Mouse (Mus musculus) forebrain, embryonic 15.5 days (tissue): ENCODE measurements at regions not wholly inside any gene's neighbourhood (a gene's known extent, or its start where the extent isn't known, plus 50 kb on each side); places are given as distances from the start of the nearest gene placed in this dataset.

Experiments
- ATAC-seq: fragments of 200-750 bp; cut with Nextera tagmentation; replicated peaks from 2 replicates; pipeline ENCODE4 v1.8.0; 2017; ENCODE audit warnings: mild to moderate bottlenecking, moderate TSS enrichment, moderate library complexity
- H3K27ac ChIP-seq: fragments of 300-500 bp; sonication (generic); replicated peaks from 2 replicates; pipeline ENCODE4 v1.5.1; 2015; ENCODE audit warnings: mild to moderate bottlenecking, inconsistent platforms
- H3K27me3 ChIP-seq: fragments of 300-500 bp; sonication (generic); 2 replicates; pipeline ENCODE4 v1.6.1; 2015; ENCODE audit warnings: inconsistent platforms
- H3K36me3 ChIP-seq: fragments of 300-500 bp; sonication (generic); 2 replicates; pipeline ENCODE4 v1.6.1; 2015; ENCODE audit warnings: mild to moderate bottlenecking, inconsistent platforms
- H3K4me1 ChIP-seq: fragments of 300-500 bp; sonication (generic); 2 replicates; pipeline ENCODE4 v1.6.1; 2015; ENCODE audit warnings: inconsistent platforms
- H3K4me2 ChIP-seq: fragments of 300-500 bp; sonication (generic); replicated peaks from 2 replicates; pipeline ENCODE4 v1.6.1; 2015; ENCODE audit warnings: mild to moderate bottlenecking, inconsistent platforms
- H3K4me3 ChIP-seq: fragments of 300-500 bp; sonication (generic); 2 replicates; pipeline ENCODE4 v1.5.1; 2015; ENCODE audit warnings: mild to moderate bottlenecking, inconsistent platforms
- H3K9ac ChIP-seq: fragments of 300-500 bp; sonication (generic); replicated peaks from 2 replicates; pipeline ENCODE4 v1.6.1; 2015; ENCODE audit warnings: mild to moderate bottlenecking, inconsistent platforms
- H3K9me3 ChIP-seq: fragments of 300-500 bp; sonication (generic); 2 replicates; pipeline ENCODE4 v1.6.1; 2016; ENCODE audit warnings: inconsistent platforms
- WGBS: fragments of 180-500 bp; shearing (Covaris S2); methylation state at CpG from one replicate; pipeline ENCODE4 v1.1.7; 2015; ENCODE audit warnings: mixed read lengths; 5-methylcytosine and 5-hydroxymethylcytosine counted together

GRCm38 (mm10) chr9:84673327-84673726 lies 639.2 kb upstream of the Gm11114 start:
- 81% methylated on average over 3 of the region's 3 CpGs for WGBS
- Histone ChIP-seq H3K9me3 (no peaks in the 10 kb centered on the region), H3K4me1 (no peaks in the 10 kb centered on the region)

DNA sequence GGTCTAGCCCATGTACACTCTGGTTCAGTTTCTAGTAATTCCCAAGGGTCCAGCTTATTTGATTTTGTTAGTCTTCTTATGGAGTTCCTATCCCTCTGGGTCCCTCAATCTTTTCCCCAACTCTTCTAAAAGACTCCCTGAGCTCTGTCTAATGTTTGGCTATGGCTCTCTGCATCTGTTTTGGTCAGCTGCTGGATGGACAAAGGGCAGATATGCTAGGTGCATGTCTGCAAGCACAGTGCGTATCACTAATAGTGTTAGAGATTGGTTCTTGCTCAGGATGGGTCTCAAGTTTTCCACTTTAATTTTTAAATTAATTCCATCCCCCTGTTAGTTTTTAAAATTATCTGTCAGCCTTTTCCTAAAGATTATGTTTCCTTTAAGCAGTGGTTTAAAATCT lies 634.2 kb upstream of the Gm11114 start:
- Histone ChIP-seq H3K27me3 (no peaks in the 10 kb centered on the region), H3K4me3 (no peak overlapping the region), H3K27ac (no peak overlapping the region), H3K4me2 (no peak overlapping the region), H3K9ac (no peak overlapping the region), H3K4me1 (no peaks in the 10 kb centered on the region), H3K36me3 (no peaks in the 10 kb centered on the region), H3K9me3 (no peaks in the 10 kb centered on the region)
- WGBS: 96% methylated on average over 1 of the region's 1 CpGs
- ATAC-seq: no peak

More at GRCm38 (mm10) chr9:84673327-84673726, 639.2 kb upstream of the Gm11114 start:
- ATAC-seq: no peak
- Histone ChIP-seq H3K36me3 (no peaks in the 10 kb centered on the region), H3K9ac (no peak overlapping the region), H3K4me2 (no peak overlapping the region), H3K27me3 (no peaks in the 10 kb centered on the region), H3K27ac (no peak overlapping the region), H3K4me3 (no peak overlapping the region)

- Histone ChIP-seq H3K4me1 (no peaks in the 10 kb centered on the region), H3K4me3 (no peak overlapping the region), H3K27ac (no peak overlapping the region), H3K4me2 (no peak overlapping the region), H3K27me3 (no peaks in the 10 kb centered on the region), H3K9me3 (no peaks in the 10 kb centered on the region), H3K36me3 (no peaks in the 10 kb centered on the region), H3K9ac (no peak overlapping the region)
- WGBS: 80% methylated on average over 3 of the region's 3 CpGs
- ATAC-seq: no peak
Observed at GRCm38 (mm10) chr9:84718615-84719191, 593.9 kb upstream of the Gm11114 start.

GRCm38 (mm10) chr9:84719396-84719795 lies 593.2 kb upstream of the Gm11114 start:
- 95% methylated on average over 3 of the region's 3 CpGs for WGBS
- Histone ChIP-seq H3K27ac (no peak overlapping the region), H3K9me3 (no peaks in the 10 kb centered on the region), H3K4me1 (no peaks in the 10 kb centered on the region), H3K4me3 (no peak overlapping the region), H3K4me2 (no peak overlapping the region), H3K27me3 (no peaks in the 10 kb centered on the region), H3K9ac (no peak overlapping the region), H3K36me3 (no peaks in the 10 kb centered on the region)
- no peak for ATAC-seq

DNA sequence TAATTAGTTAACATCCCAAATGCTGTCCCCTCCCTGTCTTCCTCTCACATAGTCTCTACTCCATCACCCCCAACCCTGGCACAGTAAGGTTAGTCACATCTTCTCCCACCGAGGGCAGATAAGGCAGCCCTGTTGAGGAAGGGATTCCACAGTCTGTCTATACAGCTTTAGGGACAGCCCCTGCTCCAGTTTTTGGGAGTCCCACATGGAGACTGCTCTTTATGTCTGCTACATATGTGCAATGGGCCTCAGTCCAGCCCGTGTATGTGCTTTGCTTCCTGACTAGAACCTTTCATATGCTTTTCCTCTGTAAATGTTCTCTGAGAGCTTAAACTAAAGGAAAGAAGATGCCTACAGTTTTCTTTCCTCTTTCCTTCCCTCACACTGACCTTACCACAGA lies 592.1 kb upstream of the Gm11114 start:
- WGBS: 86% methylated on average over 2 of the region's 2 CpGs
- no peaks in the 10 kb centered on the region for H3K36me3 ChIP-seq

DNA sequence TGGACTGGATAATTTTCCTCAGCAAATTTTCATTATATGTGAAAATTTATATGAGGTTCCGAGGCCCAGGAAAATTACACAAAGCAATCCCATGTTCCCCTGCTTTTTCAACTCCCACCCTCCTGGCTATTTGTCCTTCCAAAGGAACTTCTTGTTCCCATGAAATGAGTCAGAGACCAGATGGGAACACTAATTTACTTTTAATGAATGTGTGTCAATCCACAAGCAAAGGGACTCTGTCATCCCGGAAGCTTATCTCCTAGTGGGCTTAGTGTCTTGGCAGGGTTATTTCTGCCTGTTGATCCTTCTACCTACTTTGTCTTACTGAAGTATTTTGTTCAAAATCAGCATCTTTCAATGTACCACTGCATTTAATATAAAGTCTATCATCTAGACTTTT lies 573.3 kb upstream of the Gm11114 start:
- no peaks in the 10 kb centered on the region for H3K9me3 ChIP-seq
- H3K4me3 ChIP-seq: no peak overlapping the region
- H3K27ac ChIP-seq: no peak overlapping the region
- no peaks in the 10 kb centered on the region for H3K27me3 ChIP-seq
- H3K36me3 ChIP-seq: no peaks in the 10 kb centered on the region
- no peaks in the 10 kb centered on the region for H3K4me1 ChIP-seq
- WGBS: 67% methylated on average over 2 of the region's 2 CpGs
- H3K9ac ChIP-seq: no peak overlapping the region
- no peak for ATAC-seq
- H3K4me2 ChIP-seq: no peak overlapping the region

More for the DNA sequence above, 592.1 kb upstream of the Gm11114 start:
- H3K4me1 ChIP-seq: no peaks in the 10 kb centered on the region
- no peak overlapping the region for H3K4me2 ChIP-seq
- H3K27me3 ChIP-seq: no peaks in the 10 kb centered on the region
- H3K9ac ChIP-seq: no peak overlapping the region
- no peak; the same call in 1 of the 2 replicates for ATAC-seq
- no peak overlapping the region for H3K27ac ChIP-seq
- H3K9me3 ChIP-seq: no peaks in the 10 kb centered on the region
- no peak overlapping the region for H3K4me3 ChIP-seq

GRCm38 (mm10) chr9:84740336-84740735 lies 572.2 kb upstream of the Gm11114 start:
- Histone ChIP-seq H3K27ac (no peak overlapping the region), H3K9ac (no peak overlapping the region), H3K4me1 (no peaks in the 10 kb centered on the region), H3K27me3 (no peaks in the 10 kb centered on the region), H3K36me3 (no peaks in the 10 kb centered on the region), H3K4me3 (no peak overlapping the region), H3K9me3 (no peaks in the 10 kb centered on the region), H3K4me2 (no peak overlapping the region)
- 79% methylated on average over 2 of the region's 2 CpGs for WGBS
- ATAC-seq: no peak

GRCm38 (mm10) chr9:84754332-84754731 lies 558.2 kb upstream of the Gm11114 start:
- Histone ChIP-seq H3K4me2 (no peak overlapping the region), H3K4me3 (no peak overlapping the region), H3K36me3 (no peaks in the 10 kb centered on the region), H3K4me1 (no peaks in the 10 kb centered on the region), H3K27me3 (no peaks in the 10 kb centered on the region), H3K9me3 (no peaks in the 10 kb centered on the region), H3K9ac (no peak overlapping the region), H3K27ac (no peak overlapping the region)
- ATAC-seq: no peak
- 54% methylated on average over 1 of the region's 1 CpGs for WGBS

DNA sequence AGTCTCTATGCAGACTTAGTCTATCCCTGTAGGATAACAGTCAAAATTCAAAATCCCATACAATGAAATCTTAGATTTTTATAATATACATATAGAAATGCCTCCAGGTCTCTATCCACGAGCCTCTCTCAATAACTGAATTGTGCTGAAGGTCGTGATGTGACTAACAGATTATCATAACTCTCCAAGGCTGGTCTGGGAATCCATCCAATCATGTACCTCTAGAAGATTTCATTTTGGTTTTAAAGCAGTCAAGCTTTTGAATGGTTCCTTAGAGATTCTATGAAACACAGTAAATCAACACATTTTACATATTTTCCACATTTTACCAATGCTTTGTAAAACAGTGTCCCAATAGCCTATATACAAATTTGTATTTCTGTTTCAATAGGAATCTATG lies 557.7 kb upstream of the Gm11114 start:
- Histone ChIP-seq H3K9me3 (no peaks in the 10 kb centered on the region), H3K9ac (no peak overlapping the region), H3K27me3 (no peaks in the 10 kb centered on the region), H3K27ac (no peak overlapping the region), H3K4me1 (no peaks in the 10 kb centered on the region), H3K36me3 (no peaks in the 10 kb centered on the region), H3K4me2 (no peak overlapping the region), H3K4me3 (no peak overlapping the region)
- no peak for ATAC-seq
- 90% methylated on average over 2 of the region's 2 CpGs for WGBS

DNA sequence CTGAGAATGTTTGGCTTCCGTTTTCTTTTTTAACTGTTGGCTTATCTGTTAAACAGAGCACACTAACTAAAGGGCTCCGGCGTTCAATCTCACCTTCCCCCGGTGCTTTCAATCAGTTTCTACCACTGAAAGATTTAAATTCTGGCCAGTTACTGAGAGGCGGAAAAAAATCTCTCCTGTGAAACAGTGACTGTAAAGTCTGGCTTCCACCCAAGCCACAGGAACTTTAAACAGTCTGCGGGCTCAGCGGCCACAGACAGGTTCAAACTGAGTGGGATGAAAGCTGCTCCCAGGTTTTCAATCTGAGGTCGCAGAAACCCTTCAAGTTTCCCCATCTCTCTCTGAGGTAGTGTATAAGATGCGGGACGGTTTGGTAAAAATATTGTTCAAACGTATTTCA lies 538.2 kb upstream of the Gm11114 start:
- no peak overlapping the region for H3K27ac ChIP-seq
- no peaks in the 10 kb centered on the region for H3K27me3 ChIP-seq
- no peak overlapping the region for H3K4me2 ChIP-seq
- no peak overlapping the region for H3K4me3 ChIP-seq
- 84% methylated on average over 11 of the region's 11 CpGs for WGBS
- H3K9ac ChIP-seq: no peak overlapping the region
- no peaks in the 10 kb centered on the region for H3K36me3 ChIP-seq
- no peak for ATAC-seq
- H3K4me1 ChIP-seq: no peaks in the 10 kb centered on the region
- no peaks in the 10 kb centered on the region for H3K9me3 ChIP-seq

- Histone ChIP-seq H3K9ac (no peak overlapping the region), H3K36me3 (no peaks in the 10 kb centered on the region), H3K27me3 (no peaks in the 10 kb centered on the region), H3K4me2 (no peak overlapping the region), H3K27ac (no peak overlapping the region), H3K4me3 (no peak overlapping the region), H3K9me3 (no peaks in the 10 kb centered on the region), H3K4me1 (no peaks in the 10 kb centered on the region)
- 86% methylated on average over 2 of the region's 2 CpGs for WGBS
- ATAC-seq: no peak
Observed at GRCm38 (mm10) chr9:84775190-84775589, 537.4 kb upstream of the Gm11114 start.

GRCm38 (mm10) chr9:84779125-84779524 lies 533.4 kb upstream of the Gm11114 start:
- ATAC-seq: no peak
- Histone ChIP-seq H3K9me3 (no peaks in the 10 kb centered on the region), H3K27me3 (no peaks in the 10 kb centered on the region), H3K27ac (no peak overlapping the region), H3K4me3 (no peak overlapping the region), H3K9ac (no peak overlapping the region), H3K4me2 (no peak overlapping the region), H3K4me1 (no peaks in the 10 kb centered on the region), H3K36me3 (no peaks in the 10 kb centered on the region)
- WGBS: 84% methylated on average over 1 of the region's 1 CpGs

- Histone ChIP-seq H3K4me1 (no peaks in the 10 kb centered on the region), H3K9ac (no peak overlapping the region), H3K4me2 (no peak overlapping the region), H3K27me3 (no peaks in the 10 kb centered on the region), H3K27ac (no peak overlapping the region), H3K4me3 (no peak overlapping the region), H3K9me3 (no peaks in the 10 kb centered on the region), H3K36me3 (no peaks in the 10 kb centered on the region)
- no peak for ATAC-seq
Observed at GRCm38 (mm10) chr9:84825768-84826167, 486.8 kb upstream of the Gm11114 start.
